Mouse (Mus musculus) spleen, adult 2 months (tissue): ENCODE measurements around the gene Gpc6.

ENCODE experiments used
- CTCF ChIP-seq: fragments of 200-500 bp; IDR thresholded peaks from 2 replicates; pipeline ENCODE4 v1.5.1; 2011; ENCODE audit warnings: mild to moderate bottlenecking, inconsistent platforms; ENCODE audit not compliant: insufficient read depth, insufficient read length, insufficient replicate concordance; ENCODE audit errors: extremely low read depth
- POLR2A ChIP-seq: fragments of 200-500 bp; IDR thresholded peaks from 2 replicates; pipeline ENCODE4 v1.6.1; 2011; ENCODE audit warnings: low read depth, low read length, inconsistent platforms

DNA sequence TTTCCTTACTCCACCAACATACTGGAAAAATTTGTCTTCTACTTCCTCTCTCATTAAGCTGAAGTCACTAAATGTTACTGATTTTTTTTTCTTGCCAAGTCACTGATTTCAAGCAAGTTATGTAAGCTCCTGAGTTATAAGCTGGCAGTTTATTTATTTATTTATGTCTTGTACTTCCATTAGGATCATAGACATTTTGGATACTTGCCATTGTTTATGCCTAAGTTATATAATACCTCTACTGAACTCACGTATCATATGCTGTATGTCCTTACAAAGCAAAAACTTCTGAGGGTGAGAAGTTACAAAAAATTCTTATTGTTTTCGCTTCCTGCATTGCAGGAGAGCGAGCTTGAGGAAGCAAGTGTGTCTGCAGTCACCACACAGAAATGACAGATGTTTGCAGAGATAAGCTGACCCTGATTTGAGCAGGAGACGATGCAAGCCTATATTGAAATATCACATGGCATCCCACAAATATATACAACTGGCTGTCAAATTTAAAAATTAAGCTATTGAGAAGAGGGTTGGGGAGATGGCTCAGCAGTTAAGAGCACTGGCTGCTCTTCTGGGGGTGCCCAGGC, 1020.9 kb downstream of the Gpc6 start:
- TF ChIP-seq CTCF: no peak
- TF ChIP-seq POLR2A: no peak
